Mouse (Mus musculus) heart, postnatal 4 days (tissue): ENCODE results near the gene Uqcc1. TPM values are rescaled to one million over a fixed set of nuclear protein-coding genes. Genes with fewer than 3 reads are reported as not detected.
"Not testable (repeated sequence)": the region's sequence is repeated elsewhere in the genome, so short reads cannot be mapped to it uniquely, and the experiment has no call there.

ENCODE experiments used
- DNase-seq: peaks from one replicate; pipeline ENCODE4 v3.0.0; 2021
- total RNA-seq, 2 experiments: library from RNA; stranded (reverse); gene quantifications; 2 replicates each; pipeline ENCODE4 v1.2.3; 2021

Uqcc1 gene
- total RNA-seq, 2 experiments from 2014 or later = 149 to 164 TPM

- no peak for DNase-seq
Observed at GRCm38 (mm10) chr2:155860102-155860501, 70.0 kb downstream of the Uqcc1 start.

GRCm38 (mm10) chr2:155852536-155852935, 77.6 kb downstream of the Uqcc1 start:
- no peak for DNase-seq

- DNase-seq = no peak
Observed at GRCm38 (mm10) chr2:155850120-155850519, 80.0 kb downstream of the Uqcc1 start.

- DNase-seq = no peak
Observed at GRCm38 (mm10) chr2:155849464-155849863, 80.6 kb downstream of the Uqcc1 start.

GRCm38 (mm10) chr2:155848291-155848690, 81.8 kb downstream of the Uqcc1 start:
- DNase-seq = peak; percentile 85

GRCm38 (mm10) chr2:155846930-155847329, 83.2 kb downstream of the Uqcc1 start:
- DNase-seq = no peak

GRCm38 (mm10) chr2:155838961-155839360, 91.1 kb downstream of the Uqcc1 start:
- DNase-seq = no peak

GRCm38 (mm10) chr2:155837961-155838360, 92.1 kb downstream of the Uqcc1 start:
- DNase-seq = no peak

- no peak for DNase-seq
Observed at GRCm38 (mm10) chr2:155834732-155835131, 95.4 kb downstream of the Uqcc1 start, which contains the start of gene Fam83c. TSS of gene Fam83c (minus strand) at chr2:155834854.

- not testable (repeated sequence) for DNase-seq
Observed at GRCm38 (mm10) chr2:155832087-155832486, 98.0 kb downstream of the Uqcc1 start.

GRCm38 (mm10) chr2:155831302-155831701, 98.8 kb downstream of the Uqcc1 start:
- DNase-seq = no peak

- no peak for DNase-seq
Observed at GRCm38 (mm10) chr2:155830841-155831240, 99.3 kb downstream of the Uqcc1 start.

- peak; percentile 87 for DNase-seq
Observed at GRCm38 (mm10) chr2:155826630-155827424, 103.3 kb downstream of the Uqcc1 start, which contains the start of gene Eif6. TSS of gene Eif6 (minus strand) at chr2:155826925.

- DNase-seq = peak; percentile 18
Observed at GRCm38 (mm10) chr2:155825904-155826629, 104.0 kb downstream of the Uqcc1 start.

- no peak for DNase-seq
Observed at GRCm38 (mm10) chr2:155823722-155824121, 106.4 kb downstream of the Uqcc1 start.

- DNase-seq = no peak
Observed at GRCm38 (mm10) chr2:155820779-155821178, 109.3 kb downstream of the Uqcc1 start.

- no peak for DNase-seq
Observed at GRCm38 (mm10) chr2:155819449-155820251, 110.5 kb downstream of the Uqcc1 start.

GRCm38 (mm10) chr2:155819392-155819448, 110.9 kb downstream of the Uqcc1 start, which contains the start of gene BC029722:
TSS of gene BC029722 (minus strand) at chr2:155819426.
- no peak for DNase-seq

GRCm38 (mm10) chr2:155818596-155819391, 111.3 kb downstream of the Uqcc1 start:
- peak; percentile 96 for DNase-seq

- no peak for DNase-seq
Observed at GRCm38 (mm10) chr2:155817301-155818245, 112.5 kb downstream of the Uqcc1 start.

- no peak for DNase-seq
Observed at GRCm38 (mm10) chr2:155816179-155816578, 113.9 kb downstream of the Uqcc1 start.
